Mouse (Mus musculus): ENCODE data around the gene Tmem8.

The Tmem8 gene

DNA sequence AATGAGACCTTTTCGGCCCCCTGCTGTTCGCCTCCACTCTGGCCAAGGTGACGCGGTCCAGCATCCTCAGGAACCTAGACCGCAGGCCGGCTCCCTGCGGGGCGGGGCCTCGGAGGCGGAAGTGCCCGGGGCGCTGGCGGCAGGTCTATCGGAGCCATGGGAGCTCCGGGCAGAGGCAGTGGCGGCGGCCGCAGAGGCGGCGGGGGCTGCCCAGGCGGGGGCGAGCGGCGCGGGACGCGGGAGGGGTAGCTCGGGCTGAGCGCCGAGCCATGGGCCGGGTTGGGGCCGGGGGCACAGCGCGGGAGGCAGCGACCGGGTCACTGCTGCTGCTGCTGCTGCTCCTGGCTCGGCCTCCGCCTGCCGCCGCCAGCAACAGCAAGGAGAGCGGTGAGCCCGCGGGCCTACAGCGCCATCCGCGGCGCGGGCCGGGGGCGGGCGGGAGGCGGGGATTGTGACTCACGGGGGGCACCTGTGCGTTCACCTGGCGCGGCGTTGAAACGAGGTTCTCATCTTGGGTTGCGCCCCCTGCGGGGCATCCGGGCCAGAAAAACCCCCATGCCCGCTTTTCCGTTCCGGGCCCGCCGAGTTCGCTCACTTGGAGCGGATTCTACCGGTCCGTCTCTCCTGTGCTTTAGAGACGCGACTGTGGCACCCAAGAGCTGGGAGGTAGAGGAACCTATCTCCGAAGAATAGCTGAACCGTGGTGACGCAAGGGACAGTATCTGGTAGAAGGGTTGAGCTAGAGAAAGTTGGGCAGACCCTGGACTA, at the start of gene Tmem8:
TSS of gene Tmem8 (plus strand) at position 119 of the 768 bp plus-strand sequence.
- peak; percentile 87 for DNase-seq

DNA sequence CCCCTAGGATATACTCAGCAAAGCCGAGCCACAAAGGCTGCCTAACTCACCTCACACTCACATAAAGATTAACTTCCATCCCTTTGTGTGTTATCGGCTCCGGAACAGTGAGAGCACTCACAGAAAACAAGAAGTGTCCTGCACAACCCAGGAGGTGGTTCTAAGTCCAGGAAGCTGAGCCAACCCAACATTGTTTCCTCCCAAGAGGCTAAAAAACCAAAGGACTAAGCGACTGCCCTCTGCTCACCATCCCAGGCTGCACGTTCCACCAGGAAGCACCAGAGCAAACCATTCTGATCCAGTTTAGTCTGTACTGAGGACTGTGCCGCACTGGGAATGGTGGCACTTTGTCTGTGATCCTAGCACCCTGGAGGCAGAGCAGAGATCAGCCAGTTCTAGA, 48.2 kb upstream of the Tmem8 start:
- DNase-seq = peak; percentile 21

DNA sequence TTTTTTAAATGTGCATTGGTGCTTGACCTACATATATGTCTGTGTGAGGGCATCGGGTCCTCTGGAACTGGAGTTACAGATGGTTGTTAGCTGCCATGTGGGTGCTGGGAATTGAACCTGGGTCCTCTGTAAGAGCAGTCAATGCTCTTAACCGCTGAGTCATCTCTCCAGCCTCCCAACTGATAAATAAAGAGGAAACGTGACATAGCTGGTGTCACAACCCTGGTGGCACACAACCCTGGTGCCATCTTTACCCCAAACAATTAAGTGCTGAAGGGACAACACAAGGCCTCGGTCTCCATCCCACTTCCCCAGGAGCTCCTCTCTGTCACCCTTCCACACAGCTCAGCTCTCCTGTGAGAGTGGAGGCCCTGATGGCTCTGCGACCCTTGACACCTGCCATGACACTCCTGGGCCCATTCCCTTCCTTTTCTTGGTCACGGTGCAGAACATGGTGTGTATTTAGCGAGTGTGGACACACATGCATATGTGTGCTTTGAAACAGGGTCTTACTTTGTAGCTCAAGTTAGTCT, 46.5 kb upstream of the Tmem8 start:
- no peak for DNase-seq

DNA sequence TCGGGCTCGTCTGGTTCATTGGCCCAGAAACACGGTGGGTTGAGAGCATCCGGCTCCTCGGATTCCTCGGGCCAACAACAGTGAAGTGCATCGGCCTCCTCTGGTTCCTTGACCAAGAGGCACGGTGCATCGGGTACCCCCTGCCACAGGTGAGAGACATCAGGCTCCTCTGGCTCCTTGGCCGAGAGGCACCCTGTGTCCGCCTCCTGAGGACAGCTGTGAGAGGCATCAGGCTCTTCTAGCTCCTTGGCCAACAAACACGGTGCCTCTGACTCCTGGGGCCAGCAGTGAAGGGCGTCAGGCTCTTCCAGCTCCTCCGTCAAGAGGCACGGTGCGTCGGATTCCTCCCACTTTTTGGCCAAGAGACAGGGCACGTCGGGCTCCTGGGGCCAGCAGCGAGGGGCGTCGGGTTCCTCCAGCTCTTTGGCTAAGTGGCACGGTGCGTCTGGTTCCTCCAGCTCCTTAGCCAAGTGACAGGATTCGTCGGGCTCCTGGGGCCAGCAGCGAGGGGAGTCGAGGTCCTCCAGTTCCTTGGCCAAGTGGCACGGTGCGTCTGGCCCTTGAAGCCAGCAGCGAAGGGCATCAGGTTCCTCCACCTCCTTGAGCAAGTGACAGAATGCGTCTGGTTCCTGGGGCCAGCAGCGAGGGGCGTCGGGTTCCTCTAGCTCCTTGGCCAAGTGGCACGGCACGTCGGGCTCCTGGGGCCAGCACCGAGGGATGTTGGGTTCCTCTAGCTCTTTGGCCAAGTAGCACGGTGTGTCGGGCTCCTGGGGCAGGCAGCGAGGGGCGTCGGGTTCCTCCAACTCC, 44.9 kb upstream of the Tmem8 start:
- peak; percentile 24 for DNase-seq

DNA sequence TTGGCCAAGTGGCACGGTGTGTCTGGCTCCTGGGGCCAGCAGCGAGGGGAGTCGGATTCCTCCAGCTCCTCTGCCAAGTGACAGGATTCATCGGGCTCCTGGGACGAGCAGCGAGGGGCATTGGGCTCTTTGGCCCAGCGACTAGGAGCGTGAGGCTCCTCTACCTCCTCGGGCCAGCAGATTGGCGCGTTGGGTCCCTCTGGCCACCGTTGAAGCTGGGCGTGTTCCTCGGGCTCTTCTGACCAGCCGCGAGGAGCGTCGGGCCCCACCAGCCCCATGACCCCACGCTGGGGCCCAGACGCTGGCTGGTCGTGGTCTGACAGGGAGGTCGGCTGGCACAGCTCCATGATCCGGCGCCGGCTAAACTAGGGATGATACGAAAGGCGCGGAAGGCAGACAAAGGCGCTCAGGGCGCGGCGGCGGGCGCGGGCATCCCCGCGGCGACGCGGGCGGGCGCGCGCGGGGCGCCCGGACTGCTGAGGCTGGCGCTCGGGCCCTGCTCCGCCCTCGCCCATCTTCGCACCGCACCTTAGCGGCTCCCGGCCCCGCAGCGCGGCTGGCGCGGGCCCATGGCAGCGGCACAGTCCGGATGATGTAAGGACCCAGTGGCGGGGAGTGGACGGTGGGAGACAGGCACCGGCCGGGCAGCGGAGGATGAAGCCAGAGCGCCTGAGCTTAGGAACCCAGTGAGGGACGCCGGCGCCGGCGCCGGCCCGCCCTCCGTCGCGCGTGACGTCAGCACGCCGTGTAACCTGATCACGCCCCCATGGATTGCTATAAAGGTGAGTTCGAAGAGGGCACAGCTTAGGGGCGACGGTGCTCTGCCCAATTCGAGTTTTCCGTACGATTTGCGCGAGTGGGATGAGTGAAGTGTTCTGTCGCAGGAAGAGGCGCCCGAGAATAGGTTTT, 44.0 kb upstream of the Tmem8 start, which contains the start of gene Rab11fip3:
TSS of gene Rab11fip3 (minus strand) at position 725 of the 909 bp plus-strand sequence.
- peak; percentile 88 for DNase-seq

DNA sequence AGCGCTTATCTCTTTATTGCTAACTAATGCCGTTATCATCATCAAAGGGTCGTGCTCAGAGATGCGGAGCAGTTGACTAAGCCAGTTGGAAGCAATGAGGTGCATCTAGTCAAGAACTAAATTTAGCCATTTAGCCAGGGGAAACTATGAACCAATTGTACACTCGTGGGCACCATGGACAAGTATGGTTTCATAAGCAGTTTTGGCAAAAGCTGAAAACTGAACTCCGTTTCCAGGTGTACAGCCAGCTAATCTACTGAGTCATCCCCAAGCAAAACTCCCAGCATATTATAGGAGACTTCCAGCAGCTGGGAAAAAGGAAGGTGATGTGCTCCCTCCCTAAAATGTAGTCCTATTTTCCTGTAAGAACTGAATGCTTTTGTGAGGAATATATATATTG, 43.0 kb upstream of the Tmem8 start:
- no peak for DNase-seq

DNA sequence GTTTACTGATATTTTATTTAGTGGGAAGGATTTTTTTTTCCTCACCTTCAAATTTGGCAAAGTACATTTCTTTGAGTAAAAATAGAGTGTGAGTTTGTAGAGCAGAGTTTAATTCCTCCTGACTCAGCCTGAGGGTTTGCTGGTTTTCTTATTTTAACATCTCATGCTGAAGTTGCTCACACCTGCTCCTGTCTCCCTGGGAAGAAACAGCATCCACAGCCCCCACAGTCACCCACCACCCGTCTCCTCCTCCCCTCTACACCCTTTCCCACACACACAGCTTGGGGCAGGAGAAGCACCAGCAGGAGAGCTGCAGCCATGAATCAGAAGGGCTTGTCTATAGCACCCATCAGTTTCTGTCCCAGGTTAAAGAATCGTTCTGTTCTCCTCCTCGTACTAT, 37.9 kb upstream of the Tmem8 start:
- no peak for DNase-seq

DNA sequence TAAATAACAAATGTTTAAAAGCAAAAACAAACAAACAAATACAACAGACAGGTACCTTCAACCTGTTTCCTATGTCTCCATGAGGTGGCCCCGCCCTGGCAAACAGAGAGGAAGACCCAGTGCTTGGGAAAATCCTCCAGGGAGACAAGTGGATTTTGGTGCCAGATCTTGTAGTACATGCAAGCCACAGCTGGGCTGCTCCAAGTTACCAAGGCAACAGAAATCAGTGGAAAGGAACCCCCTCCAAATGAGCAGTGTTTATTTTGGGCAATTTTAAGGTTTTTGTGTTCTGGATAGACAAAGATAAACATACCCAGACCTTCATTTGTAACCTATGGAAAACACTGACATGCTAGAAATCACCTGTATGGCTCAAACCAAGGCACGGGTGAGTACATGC, 34.2 kb upstream of the Tmem8 start:
- DNase-seq = no peak

DNA sequence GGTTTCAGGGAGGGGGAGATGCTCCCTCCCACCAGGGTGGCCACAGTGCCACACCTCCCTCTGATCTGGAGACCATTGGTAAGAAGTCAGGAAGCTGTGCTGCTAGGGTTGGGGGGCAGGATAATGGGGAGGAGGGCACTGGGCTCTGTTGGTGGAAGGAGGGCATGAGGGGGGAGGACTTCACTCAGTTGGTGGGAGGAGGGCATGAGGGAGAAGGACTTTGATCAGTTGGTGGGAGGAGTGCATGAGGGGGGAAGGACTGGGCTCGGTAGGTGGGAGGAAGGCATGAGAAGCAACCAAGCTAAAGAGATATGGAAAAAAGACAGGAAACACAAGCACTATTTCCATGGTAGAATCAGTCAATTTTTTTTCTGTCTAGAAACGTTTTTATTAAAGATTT, 32.2 kb upstream of the Tmem8 start:
- no peak for DNase-seq

DNA sequence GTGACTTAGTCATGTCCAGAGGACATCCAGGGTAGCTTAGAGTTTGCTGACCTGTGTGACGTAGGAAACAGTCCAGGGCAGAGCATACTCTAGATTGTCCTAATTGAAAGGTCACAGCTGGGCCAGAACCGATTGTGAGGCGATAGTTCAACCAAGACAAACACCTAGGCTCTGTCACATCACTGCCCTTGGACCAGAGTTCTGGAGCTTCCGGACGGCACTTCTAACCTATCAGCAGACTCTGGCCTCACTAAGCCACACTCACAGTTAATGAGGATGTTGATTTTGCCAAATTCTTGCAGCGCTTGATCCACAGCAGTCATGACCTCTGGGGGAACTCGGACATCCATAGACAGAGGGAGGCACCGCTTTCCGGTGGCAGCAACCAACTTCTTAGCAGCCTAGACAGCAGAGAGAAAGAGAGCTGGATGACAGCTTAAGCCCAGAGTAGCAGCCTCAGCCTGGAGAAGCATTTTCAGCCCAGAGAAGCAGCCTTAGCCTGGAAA, 26.0 kb upstream of the Tmem8 start:
- DNase-seq = no peak

DNA sequence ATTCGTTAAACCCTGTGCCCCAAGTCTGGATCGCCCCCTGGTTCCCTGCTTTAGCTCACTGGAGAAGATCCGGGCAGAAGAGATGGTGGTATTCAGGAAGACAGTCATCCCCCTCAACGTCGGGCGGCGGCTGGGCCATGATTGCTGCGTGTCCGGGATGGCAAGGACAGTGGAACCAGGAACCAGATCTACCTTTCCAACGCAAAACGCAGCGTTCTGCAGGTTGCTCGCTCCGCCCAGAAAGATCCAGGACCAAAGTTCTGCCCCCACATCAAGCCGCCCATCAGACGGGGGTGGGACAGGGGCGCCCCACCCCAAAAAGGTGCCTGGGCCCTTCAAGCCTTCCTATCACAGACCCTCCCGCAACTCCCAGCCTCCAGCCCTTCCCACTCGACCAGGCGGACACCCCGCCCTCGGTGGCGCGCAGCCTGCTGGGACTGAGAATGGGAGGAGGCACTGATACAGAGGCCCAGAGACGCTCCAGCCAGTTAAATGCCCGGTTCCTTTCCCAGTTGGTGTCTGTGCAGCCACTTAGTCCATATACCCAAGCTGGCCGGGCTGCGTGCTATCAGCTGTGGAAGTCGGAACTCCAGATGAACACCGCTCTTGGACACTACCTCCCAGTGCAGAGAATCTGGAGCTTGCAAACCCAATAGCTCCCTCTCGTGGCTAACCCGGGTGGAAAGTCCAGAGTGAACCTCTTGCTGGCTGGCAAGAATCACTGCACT, 23.0 kb upstream of the Tmem8 start, which contains the start of gene Decr2:
TSS of gene Decr2 (minus strand) at position 433 of the 728 bp plus-strand sequence.
- DNase-seq = peak; percentile 93

DNA sequence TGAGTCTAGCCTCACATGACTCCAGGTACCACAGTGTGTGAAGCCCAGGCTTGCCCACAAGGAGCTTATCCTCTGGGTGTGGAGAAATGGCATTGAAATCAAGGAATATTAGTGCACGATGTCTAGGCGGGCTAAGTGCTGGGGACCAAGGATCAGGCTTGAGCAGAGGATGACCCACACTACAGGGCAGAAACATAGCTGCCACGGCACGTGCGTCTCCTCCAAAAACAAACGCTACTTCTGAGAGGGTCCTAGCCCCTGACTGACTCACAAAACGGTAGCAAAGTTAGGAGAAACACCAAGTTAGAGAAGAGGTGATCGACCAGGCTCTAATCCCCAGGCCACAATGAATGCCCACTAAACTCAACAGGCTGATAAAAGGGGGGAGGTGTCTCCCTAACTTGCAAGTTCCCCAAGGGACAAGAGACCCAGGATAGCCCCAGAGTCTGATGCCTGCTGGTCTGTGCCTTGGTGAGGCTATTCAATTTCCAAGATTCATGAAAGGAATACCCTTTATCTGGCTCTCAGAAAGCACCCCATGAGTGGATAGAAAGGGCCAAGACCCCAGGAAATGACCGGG, 18.5 kb upstream of the Tmem8 start:
- DNase-seq = no peak

DNA sequence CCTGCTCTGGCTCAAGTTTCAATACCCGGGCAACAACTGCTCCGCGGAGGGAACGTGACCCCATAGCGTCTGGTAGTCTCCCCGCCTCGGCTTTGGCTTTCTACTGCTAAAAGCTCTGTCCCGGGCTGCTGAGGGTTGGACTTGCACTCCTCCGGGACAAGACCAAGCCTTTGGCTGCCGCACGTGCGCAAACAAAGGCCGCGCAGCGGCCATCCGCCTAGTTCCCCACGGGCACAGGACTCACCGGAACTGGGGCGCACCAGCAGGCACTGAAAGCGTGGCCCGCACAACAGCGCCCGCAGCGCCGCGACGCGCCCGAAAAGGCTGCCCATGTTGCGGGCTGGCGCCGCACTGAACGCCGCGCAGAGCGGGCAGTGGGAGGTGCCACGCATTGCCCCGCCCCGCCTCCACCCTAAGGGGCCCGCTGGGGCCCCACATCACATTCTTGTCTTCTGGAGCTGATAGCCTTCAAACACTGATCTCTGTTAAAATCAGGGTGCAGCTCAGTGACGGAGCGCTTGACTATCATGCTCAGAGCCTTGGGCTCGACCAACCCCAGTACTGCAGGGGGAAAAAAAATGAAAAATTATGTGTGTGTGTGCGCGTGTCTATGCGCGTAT, 17.9 kb upstream of the Tmem8 start, which contains the start of gene Nme4:
TSS of gene Nme4 (minus strand) at position 482 of the 620 bp plus-strand sequence.
- peak; percentile 62 for DNase-seq

DNA sequence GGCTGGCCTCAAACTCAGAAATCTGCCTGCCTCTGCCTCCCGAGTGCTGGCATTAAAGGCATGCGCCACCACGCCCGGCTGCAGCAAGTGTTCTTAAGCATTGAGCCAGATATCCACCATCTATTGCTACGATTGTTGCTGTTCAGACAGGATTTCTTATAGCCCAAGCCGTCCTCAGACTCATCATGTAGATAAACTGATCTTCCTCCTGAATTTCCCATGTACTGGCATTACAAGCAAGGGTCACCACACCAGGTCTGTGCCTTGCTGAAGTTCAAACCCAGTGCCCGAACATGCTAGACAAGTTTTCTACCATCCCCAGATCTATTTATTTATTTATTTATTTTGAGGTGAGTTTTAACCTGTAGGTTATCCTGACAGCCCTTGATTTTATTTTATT, 14.6 kb upstream of the Tmem8 start:
- DNase-seq = no peak

DNA sequence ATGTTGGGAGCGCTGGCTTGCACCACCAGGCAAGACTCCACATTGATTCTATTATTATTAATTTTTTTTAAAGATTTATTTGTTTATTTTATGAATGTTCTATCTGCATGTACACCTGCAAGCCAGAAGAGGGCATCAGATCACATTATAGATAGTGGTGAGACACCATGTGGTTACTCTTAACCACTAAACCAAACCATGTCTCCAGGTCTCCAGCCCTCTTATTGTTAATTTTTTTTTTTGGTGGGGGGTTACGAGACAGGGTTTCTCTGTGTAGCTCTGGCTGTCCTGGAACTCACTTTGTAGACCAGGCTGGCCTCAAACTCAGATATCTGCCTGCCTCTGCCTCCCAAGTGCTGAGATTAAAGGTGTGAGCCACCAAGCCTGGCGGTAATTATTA, 13.8 kb upstream of the Tmem8 start:
- DNase-seq = peak; percentile 47

DNA sequence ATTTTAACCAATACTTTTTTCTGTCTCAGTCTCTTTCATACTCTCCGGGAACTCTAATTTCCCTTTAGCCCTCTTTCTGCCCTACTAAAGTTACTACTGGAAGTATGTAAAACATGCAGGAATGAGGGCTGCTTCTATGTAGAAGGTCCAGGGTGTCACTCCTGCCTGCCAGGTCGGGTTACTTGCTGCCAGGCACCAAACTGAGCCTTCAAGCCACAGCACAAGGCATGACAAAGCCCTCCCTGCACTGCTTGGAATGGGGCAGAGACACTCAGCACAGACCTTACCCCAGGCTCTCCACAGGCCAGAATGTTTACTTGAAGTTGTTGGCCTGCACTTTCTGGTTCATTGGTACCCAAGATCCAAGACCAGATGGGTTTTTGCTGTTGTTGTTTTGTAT, 12.9 kb upstream of the Tmem8 start:
- DNase-seq = no peak

DNA sequence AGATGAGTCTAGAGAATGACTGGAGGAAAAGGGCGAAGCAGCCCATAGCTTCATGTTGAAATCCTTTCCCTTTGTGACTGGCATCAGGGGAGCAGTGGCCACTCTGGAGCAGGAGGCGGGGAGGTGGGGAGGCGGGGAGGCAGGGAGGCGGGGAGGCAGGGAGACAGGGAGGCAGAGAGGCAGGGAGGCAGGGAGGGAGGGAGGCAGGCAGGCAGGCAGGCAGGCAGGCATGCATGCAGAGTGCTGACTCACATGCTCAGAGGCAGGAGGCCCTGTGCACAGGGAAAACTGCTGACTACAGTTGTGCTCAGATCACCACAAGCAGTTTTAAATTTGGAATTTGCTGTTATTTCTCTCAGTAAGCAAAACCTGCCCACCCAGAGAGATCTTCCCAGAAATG, 11.6 kb upstream of the Tmem8 start:
- DNase-seq = peak; percentile 57

DNA sequence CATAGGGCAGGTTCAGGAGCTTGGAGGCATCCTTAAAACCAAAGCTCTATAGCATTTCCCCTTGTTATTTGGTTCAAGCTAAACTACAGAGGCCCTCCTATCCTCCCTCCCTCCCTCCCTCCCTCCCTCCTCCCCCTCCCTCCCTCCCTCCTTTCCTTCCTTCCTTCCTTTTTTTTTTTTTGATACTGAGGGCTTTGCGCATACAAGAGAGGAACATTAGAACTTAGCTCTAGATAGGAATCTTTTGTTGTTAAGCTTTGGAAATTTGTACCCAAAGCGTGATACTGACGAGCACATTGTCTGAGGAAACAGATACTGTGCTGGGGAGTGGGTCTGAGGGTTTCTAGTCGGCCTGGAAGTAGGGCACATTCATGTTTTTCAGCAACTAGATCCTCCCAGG, 7.5 kb upstream of the Tmem8 start:
- DNase-seq = no peak

DNA sequence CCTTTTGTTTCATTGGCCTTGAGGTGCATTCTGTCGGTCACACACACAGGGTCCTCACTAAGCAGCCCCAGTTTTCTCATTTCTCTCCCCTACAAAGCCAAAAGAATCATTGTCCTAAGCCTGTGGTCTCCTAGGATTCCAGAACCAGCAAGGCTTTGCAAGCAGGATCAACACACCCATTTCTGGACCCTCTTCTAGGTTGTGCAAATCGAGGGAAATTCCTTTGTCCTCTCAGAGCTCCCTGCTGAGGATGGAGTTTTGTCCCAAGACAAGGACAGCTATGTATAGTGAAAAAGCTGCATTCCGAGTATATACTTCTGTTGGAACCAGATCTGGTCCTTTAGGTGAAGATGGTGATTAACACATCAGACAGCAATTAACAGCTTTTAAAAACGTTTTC, 2.9 kb upstream of the Tmem8 start:
- DNase-seq = no peak

DNA sequence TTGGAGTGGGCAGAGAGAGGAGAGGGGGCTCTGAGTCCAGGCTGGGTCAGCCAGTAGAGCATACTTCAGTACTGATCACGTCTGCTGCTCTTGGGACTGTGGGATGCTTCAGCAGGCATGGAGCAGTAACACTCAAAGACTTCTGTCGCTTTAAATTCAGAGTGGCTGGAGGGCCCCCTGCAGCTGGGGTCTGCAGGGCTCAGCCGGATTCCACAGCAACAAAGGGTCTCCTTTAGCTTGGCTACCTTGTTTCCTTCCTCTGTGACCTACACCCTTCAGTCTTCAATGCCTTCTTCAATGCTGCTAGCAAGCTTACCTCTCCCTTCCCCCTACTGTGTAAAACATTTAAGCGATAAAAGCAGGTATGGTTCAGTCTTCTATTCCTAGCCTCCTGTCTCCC, 2.1 kb upstream of the Tmem8 start:
- DNase-seq = no peak

DNA sequence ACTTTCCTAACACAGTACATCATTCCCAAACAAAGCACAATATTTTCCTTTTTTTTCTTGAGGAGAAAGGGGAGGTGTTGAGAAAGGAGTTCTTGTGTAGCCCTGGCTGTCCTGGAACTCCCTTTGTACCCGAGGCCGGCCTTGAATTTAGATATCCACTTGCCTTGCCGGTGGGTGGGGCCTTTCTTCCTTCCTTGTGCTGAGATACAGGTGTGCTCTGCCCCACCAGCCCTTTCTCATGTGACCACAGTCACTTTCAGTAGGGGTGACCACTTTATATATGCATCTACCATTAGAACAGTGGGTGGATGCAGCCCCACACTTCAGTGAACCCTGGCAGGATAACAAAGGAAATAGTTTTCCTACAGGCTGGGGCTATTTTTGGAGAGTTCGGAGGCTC, 1.4 kb upstream of the Tmem8 start:
- no peak for DNase-seq
